Mouse (Mus musculus) MEL (cell line): ENCODE data around the gene Sh3gl2.

Experiments
- CHD1 ChIP-seq: IDR thresholded peaks from 2 replicates; pipeline ENCODE4 v1.6.1; 2012; ENCODE audit warnings: low read depth, mild to moderate bottlenecking, inconsistent platforms, low read length, improper control_type of control experiment
- CTCF ChIP-seq, 3 experiments: IDR thresholded peaks in 2 of 3; conservative IDR thresholded peaks in 1 of 3; 2 replicates each; pipeline ENCODE4 v1.5.1; 2011 to 2012; ENCODE audit warnings: low read length in 3 of 3, low read depth in 2 of 3, mild to moderate bottlenecking in 2 of 3, improper control_type of control experiment in 1 of 3, inconsistent platforms in 1 of 3, mixed read lengths in 1 of 3, moderate library complexity in 1 of 3; ENCODE audit not compliant: control insufficient read depth in 1 of 3, insufficient read depth in 1 of 3, poor library complexity in 1 of 3, severe bottlenecking in 1 of 3
- POLR2A ChIP-seq, 2 experiments: IDR thresholded peaks; 2 replicates each; pipeline ENCODE4 v1.6.1; 2011 to 2012; ENCODE audit warnings: low read length in 2 of 2, mild to moderate bottlenecking in 2 of 2, control low read depth in 1 of 2, improper control_type of control experiment in 1 of 2, low read depth in 1 of 2, moderate library complexity in 1 of 2; ENCODE audit not compliant: control insufficient read depth in 1 of 2, insufficient read depth in 1 of 2, poor library complexity in 1 of 2
- ZMIZ1 ChIP-seq: IDR thresholded peaks from 2 replicates; pipeline ENCODE4 v1.6.1; 2012; ENCODE audit warnings: low read depth, mild to moderate bottlenecking, inconsistent platforms, low read length, improper control_type of control experiment, moderate library complexity

- TF ChIP-seq CTCF (IDR thresholded peaks at IDR 0.05 in 2 of 3, conservative IDR thresholded peaks at IDR 0.05 in 1 of 3; ENCODE audit: control insufficient read depth in 1 of 3, insufficient read depth in 1 of 3, low read depth in 2 of 3, low read length in 3 of 3, poor library complexity in 1 of 3, severe bottlenecking in 1 of 3) (no peak), CHD1 (no peak), POLR2A (IDR thresholded peaks at IDR 0.05; ENCODE audit: control insufficient read depth in 1 of 2, insufficient read depth in 1 of 2, low read depth in 1 of 2, low read length in 2 of 2, poor library complexity in 1 of 2) (no peak), ZMIZ1 (no peak)
Observed at GRCm38 (mm10) chr4:85387676-85388075, 182.8 kb downstream of the Sh3gl2 start.
